Mouse (Mus musculus): ENCODE data around the gene Daam1. TPM values are rescaled to one million over a fixed set of nuclear protein-coding genes. Genes with fewer than 3 reads are reported as not detected.
A peak's percentile ranks its signal among the peaks of the same experiment; 100 is the strongest.

Gene Daam1
- polyA plus RNA-seq, 1 experiment from 2014 or later: 10.4 TPM

GRCm38 (mm10) chr12:72014355-72014776 lies 183.5 kb downstream of the Daam1 start:
- 39% methylated on average over 10 of the region's 10 CpGs for WGBS
- Histone ChIP-seq H3K4me1 (peaks cover 16% of the 10 kb centered on the region), H3K9ac (peak overlapping the region; percentile 46; the same call in 1 of the 2 replicates), H3K9me3 (no peaks in the 10 kb centered on the region), H3K27me3 (no peaks in the 10 kb centered on the region), H3K4me3 (no peak overlapping the region), H3K4me2 (peak overlapping the region; percentile 37), H3K36me3 (no peaks in the 10 kb centered on the region), H3K27ac (peak overlapping the region; percentile 71)
- no peak for ATAC-seq (ENCODE audit: insufficient number of reproducible peaks, insufficient read depth, low FRiP score, low TSS enrichment, low read depth)

GRCm38 (mm10) chr12:72015296-72015695 lies 184.4 kb downstream of the Daam1 start:
- no peak overlapping the region for H3K4me3 ChIP-seq
- no peaks in the 10 kb centered on the region for H3K27me3 ChIP-seq
- H3K9me3 ChIP-seq: no peaks in the 10 kb centered on the region
- H3K4me2 ChIP-seq: no peak overlapping the region
- no peak overlapping the region for H3K27ac ChIP-seq
- no peaks in the 10 kb centered on the region for H3K36me3 ChIP-seq
- WGBS: 74% methylated on average over 5 of the region's 5 CpGs
- peaks cover 20% of the 10 kb centered on the region for H3K4me1 ChIP-seq
- ATAC-seq (ENCODE audit: insufficient number of reproducible peaks, insufficient read depth, low FRiP score, low TSS enrichment, low read depth): no peak
- H3K9ac ChIP-seq: no peak overlapping the region

GRCm38 (mm10) chr12:72020285-72020684 lies 189.4 kb downstream of the Daam1 start:
- no peak overlapping the region for H3K27ac ChIP-seq
- ATAC-seq (ENCODE audit: insufficient number of reproducible peaks, insufficient read depth, low FRiP score, low TSS enrichment, low read depth): no peak
- H3K4me3 ChIP-seq: no peak overlapping the region
- no peaks in the 10 kb centered on the region for H3K9me3 ChIP-seq
- H3K4me2 ChIP-seq: no peak overlapping the region
- WGBS: 67% methylated on average over 4 of the region's 4 CpGs
- peaks cover 5% of the 10 kb centered on the region; the same call in 1 of the 2 replicates for H3K4me1 ChIP-seq
- no peak overlapping the region for H3K9ac ChIP-seq
- H3K27me3 ChIP-seq: no peaks in the 10 kb centered on the region
- H3K36me3 ChIP-seq: no peaks in the 10 kb centered on the region

GRCm38 (mm10) chr12:72021543-72021942 lies 190.7 kb downstream of the Daam1 start:
- no peaks in the 10 kb centered on the region for H3K36me3 ChIP-seq
- no peak overlapping the region for H3K4me2 ChIP-seq
- ATAC-seq (ENCODE audit: insufficient number of reproducible peaks, insufficient read depth, low FRiP score, low TSS enrichment, low read depth): no peak
- WGBS: 75% methylated on average over 5 of the region's 5 CpGs
- H3K9me3 ChIP-seq: no peaks in the 10 kb centered on the region
- no peaks in the 10 kb centered on the region for H3K27me3 ChIP-seq
- no peak overlapping the region for H3K9ac ChIP-seq
- H3K27ac ChIP-seq: no peak overlapping the region
- H3K4me1 ChIP-seq: peaks cover 5% of the 10 kb centered on the region; the same call in 1 of the 2 replicates
- H3K4me3 ChIP-seq: no peak overlapping the region

- 91% methylated on average over 3 of the region's 3 CpGs for WGBS
- H3K4me3 ChIP-seq: no peak overlapping the region
- no peak overlapping the region for H3K9ac ChIP-seq
- H3K9me3 ChIP-seq: no peaks in the 10 kb centered on the region
- no peaks in the 10 kb centered on the region for H3K27me3 ChIP-seq
- H3K27ac ChIP-seq: no peak overlapping the region
- H3K36me3 ChIP-seq: no peaks in the 10 kb centered on the region
- ATAC-seq (ENCODE audit: insufficient number of reproducible peaks, insufficient read depth, low FRiP score, low TSS enrichment, low read depth): no peak
- H3K4me1 ChIP-seq: peaks cover 5% of the 10 kb centered on the region; the same call in 1 of the 2 replicates
- H3K4me2 ChIP-seq: no peak overlapping the region
Observed at GRCm38 (mm10) chr12:72022790-72023189, 191.9 kb downstream of the Daam1 start.

GRCm38 (mm10) chr12:72023572-72023971 lies 192.7 kb downstream of the Daam1 start:
- Histone ChIP-seq H3K27me3 (no peaks in the 10 kb centered on the region), H3K36me3 (no peaks in the 10 kb centered on the region), H3K9ac (no peak overlapping the region), H3K4me1 (peaks cover 5% of the 10 kb centered on the region; the same call in 1 of the 2 replicates), H3K27ac (no peak overlapping the region), H3K9me3 (no peaks in the 10 kb centered on the region), H3K4me3 (no peak overlapping the region), H3K4me2 (no peak overlapping the region)
- 95% methylated on average over 5 of the region's 5 CpGs for WGBS
- no peak for ATAC-seq (ENCODE audit: insufficient number of reproducible peaks, insufficient read depth, low FRiP score, low TSS enrichment, low read depth)

- 56% methylated on average over 6 of the region's 6 CpGs for WGBS
- Histone ChIP-seq H3K36me3 (no peaks in the 10 kb centered on the region), H3K27me3 (no peaks in the 10 kb centered on the region), H3K4me1 (0 out of 2 replicates have a peak, but pooled peaks cover 1% of the 10 kb centered on the region), H3K9ac (no peak overlapping the region), H3K4me3 (no peak overlapping the region), H3K9me3 (no peaks in the 10 kb centered on the region), H3K4me2 (no peak overlapping the region), H3K27ac (no peak overlapping the region)
- no peak for ATAC-seq (ENCODE audit: insufficient number of reproducible peaks, insufficient read depth, low FRiP score, low TSS enrichment, low read depth)
Observed at GRCm38 (mm10) chr12:72025275-72025795, 194.5 kb downstream of the Daam1 start.

- Histone ChIP-seq H3K4me1 (no peaks in the 10 kb centered on the region), H3K4me3 (no peak overlapping the region), H3K9me3 (no peaks in the 10 kb centered on the region), H3K27ac (no peak overlapping the region), H3K36me3 (no peaks in the 10 kb centered on the region), H3K9ac (no peak overlapping the region), H3K4me2 (no peak overlapping the region), H3K27me3 (no peaks in the 10 kb centered on the region)
- no peak for ATAC-seq (ENCODE audit: insufficient number of reproducible peaks, insufficient read depth, low FRiP score, low TSS enrichment, low read depth)
- 75% methylated on average over 5 of the region's 5 CpGs for WGBS
Observed at GRCm38 (mm10) chr12:72031171-72031570, 200.3 kb downstream of the Daam1 start.

- Histone ChIP-seq H3K9me3 (no peaks in the 10 kb centered on the region), H3K27ac (no peak overlapping the region), H3K4me2 (no peak overlapping the region), H3K4me3 (no peak overlapping the region), H3K4me1 (no peaks in the 10 kb centered on the region), H3K27me3 (no peaks in the 10 kb centered on the region), H3K36me3 (no peaks in the 10 kb centered on the region), H3K9ac (no peak overlapping the region)
- ATAC-seq (ENCODE audit: insufficient number of reproducible peaks, insufficient read depth, low FRiP score, low TSS enrichment, low read depth): no peak
- 85% methylated on average over 6 of the region's 6 CpGs for WGBS
Observed at GRCm38 (mm10) chr12:72031794-72032193, 200.9 kb downstream of the Daam1 start.

- no peaks in the 10 kb centered on the region for H3K36me3 ChIP-seq
- no peak for ATAC-seq (ENCODE audit: insufficient number of reproducible peaks, insufficient read depth, low FRiP score, low TSS enrichment, low read depth)
- no peaks in the 10 kb centered on the region for H3K4me1 ChIP-seq
- no peaks in the 10 kb centered on the region for H3K27me3 ChIP-seq
- no peaks in the 10 kb centered on the region for H3K9me3 ChIP-seq
- WGBS: 70% methylated on average over 9 of the region's 9 CpGs
- H3K4me3 ChIP-seq: no peak overlapping the region
- no peak overlapping the region for H3K9ac ChIP-seq
- no peak overlapping the region for H3K4me2 ChIP-seq
- H3K27ac ChIP-seq: no peak overlapping the region
Observed at GRCm38 (mm10) chr12:72036097-72036661, 205.3 kb downstream of the Daam1 start.

- H3K36me3 ChIP-seq: no peaks in the 10 kb centered on the region
- no peak for ATAC-seq (ENCODE audit: insufficient number of reproducible peaks, insufficient read depth, low FRiP score, low TSS enrichment, low read depth)
- no peaks in the 10 kb centered on the region for H3K9me3 ChIP-seq
- no peak overlapping the region for H3K4me3 ChIP-seq
- WGBS: 78% methylated on average over 6 of the region's 6 CpGs
- no peak overlapping the region for H3K4me2 ChIP-seq
- no peak overlapping the region for H3K27ac ChIP-seq
- no peaks in the 10 kb centered on the region for H3K27me3 ChIP-seq
- H3K9ac ChIP-seq: no peak overlapping the region
- H3K4me1 ChIP-seq: no peaks in the 10 kb centered on the region
Observed at GRCm38 (mm10) chr12:72037049-72037448, 206.2 kb downstream of the Daam1 start.

- no peak overlapping the region for H3K4me3 ChIP-seq
- no peaks in the 10 kb centered on the region for H3K9me3 ChIP-seq
- no peak for ATAC-seq (ENCODE audit: insufficient number of reproducible peaks, insufficient read depth, low FRiP score, low TSS enrichment, low read depth)
- no peaks in the 10 kb centered on the region for H3K4me1 ChIP-seq
- no peaks in the 10 kb centered on the region for H3K36me3 ChIP-seq
- H3K4me2 ChIP-seq: no peak overlapping the region
- no peak overlapping the region for H3K27ac ChIP-seq
- WGBS: 53% methylated on average over 2 of the region's 2 CpGs
- no peak overlapping the region for H3K9ac ChIP-seq
- no peaks in the 10 kb centered on the region for H3K27me3 ChIP-seq
Observed at GRCm38 (mm10) chr12:72038866-72039265, 208.0 kb downstream of the Daam1 start.

All from embryonic facial prominence, embryonic 13.5 days (tissue).